Mouse (Mus musculus) frontal cortex, adult 2 months (tissue): ENCODE measurements at regions not wholly inside any gene's neighbourhood (a gene's known extent, or its start where the extent isn't known, plus 50 kb on each side); places are given as distances from the start of the nearest gene placed in this dataset.

Experiments used
- DNase-seq, 2 experiments: peaks; one replicate each; pipeline ENCODE4 v3.0.0; 2022; ENCODE audit warnings: low spot score in 1 of 2; ENCODE audit errors: extremely low spot score in 1 of 2

DNA sequence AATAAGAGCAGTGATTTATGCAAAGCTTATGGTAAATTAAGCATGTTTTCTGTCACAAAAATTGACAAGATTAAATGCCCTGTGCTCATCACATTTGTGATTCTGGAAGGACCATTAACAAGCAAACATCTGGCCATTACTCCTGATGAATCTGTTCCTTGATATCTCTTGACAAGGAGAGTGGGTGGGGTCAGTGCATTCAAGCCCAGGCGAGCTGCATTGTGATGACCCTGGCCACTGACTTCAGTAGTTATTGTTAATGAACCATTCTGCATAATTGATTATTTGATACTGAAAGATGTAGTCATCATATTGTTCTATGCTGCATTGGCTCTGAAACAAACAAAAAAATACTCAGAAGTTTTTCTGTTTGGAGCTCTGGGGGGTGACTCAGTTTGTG lies 115.4 kb upstream of the Prmt6 start:
- no peak for DNase-seq

DNA sequence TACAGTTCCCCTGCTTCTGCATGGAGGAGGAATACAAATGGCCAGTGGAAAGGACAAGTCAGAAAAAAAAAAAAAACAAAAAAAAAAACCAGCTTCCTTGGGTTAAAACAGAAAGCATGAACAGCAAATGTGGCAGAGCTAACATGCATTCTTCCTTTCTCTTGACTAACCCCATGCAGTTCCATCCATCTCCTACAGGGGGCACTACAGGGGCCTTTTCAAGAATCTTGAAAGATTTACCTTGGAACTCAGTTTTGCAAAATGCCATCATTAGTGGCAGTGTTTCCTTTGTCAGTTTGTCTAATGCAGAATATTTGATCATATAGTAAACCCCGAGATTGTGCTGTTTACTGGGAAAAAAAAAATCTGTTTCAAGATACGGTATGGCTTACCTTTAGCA lies 111.1 kb upstream of the Prmt6 start:
- peak in 1 of 2 experiments; percentile 15 for DNase-seq

DNA sequence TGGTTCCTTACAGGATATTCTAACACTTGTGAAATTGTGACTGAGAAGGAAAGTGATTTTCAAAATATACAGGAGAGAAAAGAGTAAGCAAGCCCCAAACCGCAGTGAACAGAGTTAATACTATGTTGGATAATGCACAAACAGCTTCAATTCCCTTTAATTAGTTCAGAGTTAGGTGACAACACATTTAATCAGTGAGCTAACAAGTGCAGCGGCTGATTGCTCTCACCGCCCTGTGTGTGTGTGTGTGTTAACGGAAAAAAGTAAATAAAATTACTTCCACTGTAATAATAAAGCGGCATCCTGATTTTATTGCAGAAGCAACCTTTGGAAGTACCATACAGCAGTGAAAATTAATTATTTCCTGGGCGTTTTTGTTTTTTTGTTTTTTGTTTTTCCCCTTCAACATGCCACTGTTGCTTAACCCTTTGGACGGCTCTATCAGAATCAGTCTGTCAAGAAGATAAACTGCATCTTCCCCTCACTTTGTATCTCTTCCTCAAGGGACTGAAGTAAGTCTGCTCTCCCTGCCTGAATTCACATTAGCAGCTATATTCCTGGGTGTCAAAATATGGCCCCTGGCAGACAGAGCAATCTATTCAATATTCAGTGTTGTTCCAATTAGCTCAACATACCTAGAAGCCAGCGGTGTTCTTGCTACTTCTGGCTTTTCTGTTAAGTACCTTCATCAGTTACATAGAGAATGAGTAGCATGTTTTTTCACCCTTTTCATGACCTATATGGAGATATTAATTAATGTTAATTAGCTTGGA lies 106.2 kb upstream of the Prmt6 start:
- no peak for DNase-seq

DNA sequence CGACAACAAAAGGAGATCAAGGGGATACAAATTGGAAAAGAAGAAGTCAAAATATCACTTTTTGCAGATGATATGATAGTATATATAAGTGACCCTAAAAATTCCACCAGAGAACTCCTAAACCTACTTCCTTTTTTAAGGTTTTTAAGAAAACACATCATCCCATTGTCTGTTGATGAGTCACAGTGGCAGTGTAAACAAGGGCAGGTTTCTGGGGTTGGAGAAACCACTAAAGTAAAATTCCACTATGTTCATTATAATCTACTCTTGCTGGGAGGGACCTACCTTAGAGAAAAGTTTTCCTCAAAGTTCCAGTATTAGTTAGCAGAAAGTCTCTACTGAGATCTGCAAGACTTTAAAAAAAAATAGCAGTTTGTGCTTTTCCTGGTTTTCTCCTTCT lies 102.9 kb upstream of the Prmt6 start:
- DNase-seq, result no peak

DNA sequence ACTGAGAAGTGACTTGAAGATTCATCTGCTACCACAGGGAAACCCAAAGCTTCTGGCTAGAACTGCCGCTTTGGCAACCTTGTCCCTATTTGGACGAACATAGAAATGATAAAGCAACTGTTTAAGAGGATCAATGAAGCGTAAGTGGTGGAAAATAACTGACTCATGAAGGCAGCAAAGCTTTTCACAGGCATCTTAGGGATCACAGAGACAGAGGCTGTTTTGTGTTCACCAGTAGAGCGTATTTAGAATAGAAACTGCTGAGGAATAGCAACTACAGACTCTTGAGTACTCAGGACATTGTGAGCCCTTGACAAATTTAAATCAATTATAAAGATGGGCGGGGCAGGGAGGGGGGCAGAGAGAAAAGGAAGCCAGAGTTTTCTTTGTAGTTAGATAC lies 99.3 kb upstream of the Prmt6 start:
- DNase-seq, result peak in 1 of 2 experiments; percentile 5

DNA sequence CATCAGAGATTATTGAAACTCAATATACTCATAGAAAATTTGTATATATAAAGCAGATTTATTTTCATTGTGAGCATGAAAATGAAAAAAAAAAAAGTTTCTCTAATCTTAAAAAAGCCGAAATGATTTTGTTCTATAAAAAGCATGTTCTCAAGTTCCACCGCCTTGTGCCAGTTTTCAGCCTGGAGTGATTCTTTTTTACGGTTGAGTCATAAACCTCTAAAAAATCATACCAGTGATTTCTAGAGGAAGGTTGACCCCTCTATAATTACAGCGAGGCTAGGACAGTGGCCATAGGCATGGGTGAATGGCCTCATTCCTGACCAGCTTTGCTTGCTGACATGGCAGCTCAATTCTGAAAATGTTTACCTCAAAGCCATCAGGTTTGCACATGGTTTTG lies 98.6 kb upstream of the Prmt6 start:
- DNase-seq, result peak in 1 of 2 experiments; percentile 26

DNA sequence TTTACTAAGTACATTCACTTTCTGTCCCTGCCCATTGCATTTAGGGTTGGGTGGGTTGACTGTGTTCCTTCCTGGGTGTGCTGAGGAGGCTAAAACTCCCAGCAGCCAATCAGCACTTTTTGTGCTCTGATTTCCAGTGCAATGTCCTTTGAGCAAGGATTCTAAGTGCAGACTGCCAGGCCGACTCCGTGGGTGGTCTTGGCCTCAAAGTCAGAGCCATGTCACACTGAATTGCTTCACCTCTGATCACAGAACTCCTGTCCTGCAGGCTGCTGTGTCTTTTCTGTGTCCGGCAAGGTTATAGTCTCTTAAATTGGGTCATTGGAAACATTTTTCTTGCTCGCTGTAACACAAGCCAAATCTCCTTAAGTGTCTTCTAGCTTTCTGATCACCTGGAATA lies 94.0 kb upstream of the Prmt6 start:
- DNase-seq, result no peak

DNA sequence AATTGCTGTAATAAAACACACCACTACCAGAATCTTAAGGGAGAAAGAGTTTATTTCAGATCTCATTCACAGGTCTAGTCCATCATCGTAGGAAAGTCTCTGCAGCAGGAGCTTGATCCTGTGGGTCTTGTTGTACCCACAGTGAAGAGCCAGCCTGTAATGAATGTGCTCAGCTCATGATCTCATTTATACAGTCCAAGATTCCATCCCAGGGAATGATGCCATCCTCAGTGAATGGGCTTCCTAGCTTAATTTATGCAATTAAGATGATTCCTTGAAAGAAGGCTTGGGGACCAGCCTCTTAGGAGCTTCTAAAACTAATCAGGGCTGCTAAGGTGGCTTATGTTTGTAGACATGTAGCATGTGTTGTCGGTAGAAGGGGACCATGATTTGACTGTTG lies 89.3 kb upstream of the Prmt6 start:
- no peak for DNase-seq

DNA sequence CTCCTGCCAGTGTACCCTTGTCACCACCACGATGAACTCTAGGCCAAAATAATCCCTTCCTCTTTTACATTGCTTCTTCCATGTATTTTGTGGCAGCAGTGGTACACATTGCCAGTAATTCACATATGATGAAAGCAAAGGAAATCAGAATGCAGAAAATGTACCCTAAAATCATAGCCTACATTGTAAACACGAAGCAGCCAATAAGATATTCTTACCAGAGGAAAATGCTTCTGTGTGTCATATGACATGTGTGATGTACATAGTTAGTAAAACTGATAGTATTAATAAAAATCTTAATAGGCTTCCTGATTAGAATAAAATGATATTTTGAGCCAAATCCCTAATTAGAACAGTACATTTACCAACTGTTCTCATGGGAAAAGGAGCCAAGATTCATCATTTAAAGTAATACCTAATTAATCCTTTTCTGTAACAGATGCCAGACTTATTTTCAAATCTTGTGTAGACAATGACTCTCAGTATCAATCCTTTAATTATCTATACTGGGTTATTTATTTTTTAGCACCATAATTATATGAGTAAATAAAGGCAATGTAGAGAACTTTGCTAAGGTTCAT lies 88.3 kb upstream of the Prmt6 start:
- no peak for DNase-seq

DNA sequence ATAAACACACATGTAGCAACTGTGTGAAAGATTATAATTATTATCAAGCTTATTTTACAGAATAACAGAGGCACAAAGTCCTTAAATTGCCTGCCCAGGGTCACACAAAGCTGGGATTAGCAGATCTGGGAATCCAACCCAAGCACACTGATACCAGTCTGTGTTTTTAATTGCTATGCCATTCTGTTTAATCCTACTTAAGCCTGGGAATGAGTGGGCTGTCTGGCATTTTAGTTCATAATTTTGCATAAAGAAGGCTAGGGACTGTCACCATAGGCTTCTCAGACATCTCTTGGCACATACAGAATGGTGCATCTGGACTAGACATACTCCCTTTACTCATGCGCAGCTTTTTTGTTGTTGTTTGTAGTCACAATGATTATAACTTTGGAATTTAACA lies 78.4 kb upstream of the Prmt6 start:
- no peak for DNase-seq

DNA sequence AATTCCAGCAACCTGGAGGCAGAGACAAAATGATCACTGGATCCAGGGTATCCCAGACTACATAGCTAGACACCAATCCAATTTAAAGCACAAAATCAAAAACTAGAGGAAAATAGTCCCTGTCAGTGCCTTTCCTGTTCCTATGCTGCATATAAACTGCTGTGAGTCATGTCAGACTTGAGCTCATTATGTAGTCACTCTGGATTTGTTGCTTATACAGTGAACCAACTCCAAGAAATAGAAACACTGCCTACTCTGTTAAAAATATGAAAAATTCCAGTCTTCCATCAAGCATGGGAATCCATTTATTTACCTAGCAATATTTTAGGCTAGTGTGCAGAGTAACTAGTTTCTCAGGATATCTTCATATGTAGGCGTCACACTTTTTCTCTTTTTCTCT lies 59.5 kb upstream of the Prmt6 start:
- no peak for DNase-seq

DNA sequence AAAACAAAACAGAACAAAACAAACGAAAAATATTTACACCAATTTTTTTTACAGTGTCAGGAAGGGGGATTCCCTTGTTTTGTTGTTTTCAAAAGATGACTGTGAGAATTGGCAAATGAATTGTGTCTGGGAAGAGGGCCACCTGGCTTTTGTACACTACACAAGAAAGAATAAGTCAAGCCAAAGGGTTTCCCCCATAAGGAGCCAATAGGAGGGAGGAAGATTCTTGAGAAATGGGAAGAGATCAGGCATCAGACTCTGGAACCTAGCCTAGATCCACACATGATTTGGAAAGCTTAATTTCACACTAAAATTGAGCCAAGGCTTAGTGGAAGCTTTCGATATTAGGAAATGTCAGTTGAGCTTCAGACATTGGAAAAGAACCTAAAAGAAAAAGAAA lies 52.4 kb upstream of the Prmt6 start:
- DNase-seq, result peak in 1 of 2 experiments; percentile 22
